ENCODE assay signal across 22 mouse cellular contexts in genomic region chr11:68445901-68446300, GRCm38 (mm10). TPM values are rescaled to one million over a fixed set of nuclear protein-coding genes. Genes with fewer than 3 reads are reported as not detected.
DNase-seq lines count a peak whose midpoint lies in the region; ATAC-seq lines count a peak whose summit lies in the region.
"Had no signal": no experiment of that assay in that cellular context is flagged by ENCODE, and none has a peak within 500 bp of the region (broad histone marks: within the 10 kb centered on the region; RNA-seq: fewer than 3 reads in every experiment).

No protein-coding gene starts in this region.

- H3K4me3 ChIP-seq in macrophage (ENCODE audit: inconsistent target) = no peak overlapping the region
- no peak overlapping the region for H3K4me3 ChIP-seq in hindbrain, embryonic 13.5 days
- H3K4me3 ChIP-seq: embryonic facial prominence, embryonic 13.5 days; heart, adult 2 months; heart, embryonic 15.5 days had no signal

- H3K36me3 ChIP-seq in macrophage (ENCODE audit: inconsistent target) = peaks cover 9% of the 10 kb centered on the region; the same call in 1 of the 2 replicates
- no peaks in the 10 kb centered on the region for H3K36me3 ChIP-seq in hindbrain, embryonic 13.5 days
- H3K36me3 ChIP-seq: embryonic facial prominence, embryonic 13.5 days; heart, embryonic 15.5 days had no signal

- peaks cover 100% of the 10 kb centered on the region for H3K79me2 ChIP-seq in macrophage (ENCODE audit: inconsistent target)

- no peaks in the 10 kb centered on the region for H3K27me3 ChIP-seq in hindbrain, embryonic 13.5 days
- H3K27me3 ChIP-seq: CH12.LX had no signal

- peaks cover 6% of the 10 kb centered on the region for H3K4me1 ChIP-seq in hindbrain, embryonic 13.5 days (replicated peaks)

- ATAC-seq in CD4-positive, CD25-positive, alpha-beta regulatory T cell, adult 4 months = no peak
- ATAC-seq in hindbrain, embryonic 13.5 days (ENCODE audit: low FRiP score) = no peak
- ATAC-seq: forebrain, embryonic 14.5 days; intestine, embryonic 16.5 days had no signal

- WGBS in macrophage (ENCODE audit: missing documents) = 35% methylated on average over 4 of the region's 4 CpGs
- WGBS in hindbrain, embryonic 13.5 days = 97% methylated on average over 4 of the region's 4 CpGs

- peak; percentile 11 for DNase-seq in CD4-positive, CD25-positive, alpha-beta regulatory T cell, adult 2 months (ENCODE audit: low read depth, low spot score)
- peak; percentile 78 for DNase-seq in NIH3T3 (ENCODE audit: low read depth)
- DNase-seq in lung, postnatal 10 days = no peak
- DNase-seq in right cerebral cortex, postnatal 10 days (ENCODE audit: low spot score in 2 of 2) = no peak
- DNase-seq: adrenal gland, adult 8-10 months; cerebellum, adult 11-12 months; cerebellum, adult 9-10 months; cerebellum, postnatal 36 days; heart, adult 2 months; heart, postnatal 14 days; kidney, adult 2 months had no signal

- H3K9me3 ChIP-seq in hindbrain, embryonic 13.5 days = no peaks in the 10 kb centered on the region
- H3K9me3 ChIP-seq: embryonic facial prominence, embryonic 13.5 days; heart, embryonic 15.5 days had no signal

- no peak overlapping the region for H3K9ac ChIP-seq in hindbrain, embryonic 13.5 days
- H3K9ac ChIP-seq: embryonic facial prominence, embryonic 13.5 days; heart, embryonic 15.5 days; hindbrain, embryonic 14.5 days had no signal

- peak overlapping the region; percentile 98 for H3K27ac ChIP-seq in macrophage
- no peak overlapping the region for H3K27ac ChIP-seq in hindbrain, embryonic 13.5 days
- H3K27ac ChIP-seq: embryonic facial prominence, embryonic 13.5 days; heart, adult 2 months; heart, embryonic 15.5 days; hindbrain, embryonic 14.5 days had no signal

- no peak overlapping the region for H3K4me2 ChIP-seq in hindbrain, embryonic 13.5 days
- H3K4me2 ChIP-seq: embryonic facial prominence, embryonic 13.5 days; heart, embryonic 11.5 days; heart, embryonic 15.5 days; hindbrain, embryonic 14.5 days had no signal

RNA-seq across cellular contexts. Expression of gene Pik3r5, which starts 14.0 kb away (rescaled TPM):
- 10 to 100 TPM; 17.9 to 26.3 TPM for polyA plus RNA-seq in CD4-positive, CD25-positive, alpha-beta regulatory T cell, adult 4 months (2017; shearing (Covaris generic))
- 1,000 to 10,000 TPM in 12 of 26 experiments, 100 to 1,000 TPM in 14; 297 to 1,526 (median 884) TPM for total RNA-seq in macrophage (2018; cell fraction: chromatin; rRNA removed)
- total RNA-seq in macrophage (2018; cell fraction: cytosol; rRNA removed) = 100 to 1,000 TPM; 121 to 414 (median 184) TPM
- total RNA-seq in macrophage (2018; cell fraction: nucleus; rRNA removed) = 1,000 to 10,000 TPM in 4 of 26 experiments, 100 to 1,000 TPM in 22; 237 to 1,268 (median 592) TPM
- 65.4 to 120 TPM (median 103 TPM) in 3 replicates for polyA plus RNA-seq in macrophage (2018)
- polyA plus RNA-seq in hindbrain, embryonic 13.5 days (2015; fragmentation: Nextera tagmentation; extraction: Ambion mirVana) = 0.62 and 0.97 TPM in 2 replicates

RNA-seq across cellular contexts. Expression of gene Ntn1, which starts 45.3 kb away (rescaled TPM):
- under 1 TPM; 0.63 to 0.90 TPM for polyA plus RNA-seq in CD4-positive, CD25-positive, alpha-beta regulatory T cell, adult 4 months (2017; shearing (Covaris generic))
- 10 to 100 TPM in 8 of 26 experiments, 1 to 10 TPM in 18; 4.9 to 16.7 (median 8.2) TPM for total RNA-seq in macrophage (2018; cell fraction: chromatin; rRNA removed)
- 1 to 10 TPM; 1.6 to 3.6 (median 2.3) TPM for total RNA-seq in macrophage (2018; cell fraction: cytosol; rRNA removed)
- total RNA-seq in macrophage (2018; cell fraction: nucleus; rRNA removed) = 10 to 100 TPM in 1 of 26 experiments, 1 to 10 TPM in 25; 4.2 to 10.9 (median 6.1) TPM
- 1.2 to 1.6 TPM (median 1.5 TPM) in 3 replicates for polyA plus RNA-seq in macrophage (2018)
- polyA plus RNA-seq in hindbrain, embryonic 13.5 days (2015; fragmentation: Nextera tagmentation; extraction: Ambion mirVana) = 22.3 and 26.4 TPM in 2 replicates
- total RNA-seq: hematopoietic stem cell, adult 5-6 weeks had no signal

RNA-seq across cellular contexts. Expression of gene Pik3r6, which starts 56.9 kb away (rescaled TPM):
- polyA plus RNA-seq in CD4-positive, CD25-positive, alpha-beta regulatory T cell, adult 4 months (2017; shearing (Covaris generic)) = not detected
- total RNA-seq in macrophage (2018; cell fraction: chromatin; rRNA removed) = 100 to 1,000 TPM in 15 of 26 experiments, 10 to 100 TPM in 11; 40.3 to 163 (median 108) TPM
- total RNA-seq in macrophage (2018; cell fraction: cytosol; rRNA removed) = 10 to 100 TPM in 19 of 26 experiments, 1 to 10 TPM in 7; 6.1 to 19.6 (median 11.9) TPM
- total RNA-seq in macrophage (2018; cell fraction: nucleus; rRNA removed) = 100 to 1,000 TPM in 1 of 26 experiments, 10 to 100 TPM in 25; 23.2 to 107 (median 61.3) TPM
- polyA plus RNA-seq in macrophage (2018) = 6.7 to 17.9 TPM (median 11.0 TPM) in 3 replicates
- polyA plus RNA-seq in hindbrain, embryonic 13.5 days (2015; fragmentation: Nextera tagmentation; extraction: Ambion mirVana) = 1.6 and 2.7 TPM in 2 replicates

Comparison
In these comparisons a context has a peak if more than half of its experiments do, and no peak if none do; other contexts are left out.
1. DNase-seq: peak in CD4-positive, CD25-positive, alpha-beta regulatory T cell, adult 2 months (single experiment) and NIH3T3 (single experiment); none in lung, postnatal 10 days (single experiment) and right cerebral cortex, postnatal 10 days (0 of 2).